Mouse (Mus musculus) intestine, embryonic 15.5 days (tissue): ENCODE measurements around the gene Mapk8ip2. TPM values are rescaled to one million over a fixed set of nuclear protein-coding genes. Genes with fewer than 3 reads are reported as not detected.

ENCODE experiments used
- ATAC-seq: fragments of 200-750 bp; cut with Nextera tagmentation; 2 replicates; pipeline ENCODE4 v1.8.0; 2017; ENCODE audit warnings: moderate TSS enrichment, moderate library complexity
- H3K27ac ChIP-seq: fragments of 300-500 bp; sonication (generic); 2 replicates; pipeline ENCODE4 v1.5.1; 2015; ENCODE audit warnings: mild to moderate bottlenecking, inconsistent platforms
- H3K27me3 ChIP-seq: fragments of 300-500 bp; sonication (generic); replicated peaks from 2 replicates; pipeline ENCODE4 v1.6.1; 2015; ENCODE audit warnings: inconsistent platforms
- H3K36me3 ChIP-seq: fragments of 300-500 bp; sonication (generic); 2 replicates; pipeline ENCODE4 v1.6.1; 2015; ENCODE audit warnings: inconsistent platforms
- H3K4me1 ChIP-seq: fragments of 300-500 bp; sonication (generic); replicated peaks from 2 replicates; pipeline ENCODE4 v1.6.1; 2015; ENCODE audit warnings: inconsistent platforms
- H3K4me2 ChIP-seq: fragments of 300-500 bp; sonication (generic); replicated peaks from 2 replicates; pipeline ENCODE4 v1.6.1; 2015; ENCODE audit warnings: mild to moderate bottlenecking, inconsistent platforms
- H3K4me3 ChIP-seq: fragments of 300-500 bp; sonication (generic); replicated peaks from 2 replicates; pipeline ENCODE4 v1.5.1; 2015; ENCODE audit warnings: inconsistent platforms
- H3K9ac ChIP-seq: fragments of 300-500 bp; sonication (generic); 2 replicates; pipeline ENCODE4 v1.6.1; 2015; ENCODE audit warnings: inconsistent platforms
- H3K9me3 ChIP-seq: fragments of 300-500 bp; sonication (generic); 2 replicates; pipeline ENCODE4 v1.6.1; 2016; ENCODE audit warnings: inconsistent platforms
- WGBS: fragments of 180-500 bp; shearing (Covaris S2); methylation state at CpG from one replicate; pipeline ENCODE4 v1.1.7; 2015; 5-methylcytosine and 5-hydroxymethylcytosine counted together
- polyA plus RNA-seq: library from polyadenylated mRNA; unstranded; fragments of >200 nt; fragmentation: Nextera tagmentation; extraction: Ambion mirVana; gene quantifications from 2 replicates; pipeline ENCODE4 v1.2.1, GENCODE M21; 2015

The Mapk8ip2 gene
- polyA plus RNA-seq = 4.1 and 4.5 TPM in 2 replicates

DNA sequence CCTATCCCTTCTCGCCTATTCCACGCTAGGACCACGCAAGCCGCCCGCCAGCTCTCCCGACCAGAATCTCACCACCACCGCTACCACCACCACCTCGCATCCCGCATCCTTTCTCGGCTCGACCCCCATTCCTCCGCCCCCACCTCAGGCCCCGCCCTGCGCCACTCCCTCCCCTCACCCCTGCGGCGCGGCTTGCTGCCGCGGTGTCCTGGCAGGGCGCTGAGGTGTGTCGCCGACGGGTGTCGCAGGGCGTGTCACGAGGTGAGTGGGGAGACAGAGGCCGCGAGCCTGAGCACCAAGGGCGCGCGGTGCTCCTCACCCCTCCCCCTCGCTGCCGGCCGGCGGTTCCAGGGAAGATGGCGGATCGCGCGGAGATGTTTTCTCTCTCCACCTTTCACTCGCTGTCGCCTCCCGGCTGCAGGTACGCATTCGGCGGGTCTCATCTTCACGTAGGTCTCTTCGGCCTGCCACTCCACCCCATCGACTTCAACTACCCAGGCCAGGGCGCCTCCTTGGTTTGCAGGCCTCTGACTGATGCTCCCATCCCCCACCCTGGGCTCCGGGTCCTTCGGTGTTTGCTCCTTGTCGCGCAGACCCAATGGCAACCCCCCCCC, at the start of gene Mapk8ip2:
TSS of gene Mapk8ip2 (plus strand) at position 49 of the 614 bp plus-strand sequence.
- Histone ChIP-seq H3K4me3 (peak within 1 kb of the TSS; percentile 43), H3K4me1 (peaks cover 8% of the 10 kb centered on the region), H3K36me3 (no peaks in the 10 kb centered on the region), H3K9ac (no peak within 1 kb of the TSS), H3K9me3 (no peaks in the 10 kb centered on the region), H3K27ac (no peak within 1 kb of the TSS; the same call in 1 of the 2 replicates), H3K27me3 (peaks cover 21% of the 10 kb centered on the region), H3K4me2 (peak within 1 kb of the TSS; percentile 78)
- under 1% methylated on average over 52 of the region's 53 CpGs for WGBS
- ATAC-seq = peak; percentile 73

DNA sequence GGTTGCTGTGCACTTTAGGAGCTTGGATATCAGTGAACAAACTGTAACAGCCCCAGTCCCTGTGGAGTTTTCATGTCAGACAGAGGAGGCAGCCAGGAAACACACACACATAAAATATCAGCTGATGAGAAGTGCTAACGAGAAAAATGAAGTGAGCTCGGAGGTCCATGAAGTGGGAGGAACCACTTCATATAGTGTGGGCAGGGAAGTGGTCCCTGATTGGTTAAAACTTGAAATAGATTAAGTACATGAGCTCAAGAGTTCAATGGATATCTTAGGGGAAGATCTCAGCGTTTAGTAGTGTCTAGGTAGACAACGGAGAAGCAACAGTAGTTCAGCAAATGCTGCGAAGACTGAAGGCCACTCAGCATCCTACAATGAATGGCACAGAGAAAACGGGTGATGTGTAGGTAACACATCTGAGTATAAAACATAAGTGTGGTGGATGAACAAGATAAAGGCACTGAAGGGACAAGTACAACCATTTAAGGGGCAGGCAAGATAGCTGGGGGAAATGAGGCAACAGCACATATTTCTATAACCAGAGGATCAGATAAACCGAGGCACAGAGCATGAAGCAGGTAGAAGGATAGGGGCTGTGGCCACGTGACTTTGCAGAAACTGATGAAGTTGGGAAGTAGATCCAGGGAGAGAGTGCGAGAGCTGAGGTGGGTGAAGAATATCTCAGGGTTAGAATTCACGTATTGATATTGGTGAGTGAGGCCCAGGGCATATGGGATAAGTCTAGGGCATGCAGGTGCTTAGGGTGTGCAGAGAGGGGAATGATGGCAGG, 48.7 kb upstream of the Mapk8ip2 start:
- no peaks in the 10 kb centered on the region for H3K36me3 ChIP-seq
- H3K27me3 ChIP-seq = no peaks in the 10 kb centered on the region
- no peak overlapping the region for H3K27ac ChIP-seq
- WGBS = 81% methylated on average over 10 of the region's 10 CpGs
- ATAC-seq = no peak
- no peak overlapping the region for H3K4me3 ChIP-seq
- no peak overlapping the region for H3K4me2 ChIP-seq
- H3K4me1 ChIP-seq = no peaks in the 10 kb centered on the region
- H3K9ac ChIP-seq = no peak overlapping the region
- no peaks in the 10 kb centered on the region for H3K9me3 ChIP-seq

DNA sequence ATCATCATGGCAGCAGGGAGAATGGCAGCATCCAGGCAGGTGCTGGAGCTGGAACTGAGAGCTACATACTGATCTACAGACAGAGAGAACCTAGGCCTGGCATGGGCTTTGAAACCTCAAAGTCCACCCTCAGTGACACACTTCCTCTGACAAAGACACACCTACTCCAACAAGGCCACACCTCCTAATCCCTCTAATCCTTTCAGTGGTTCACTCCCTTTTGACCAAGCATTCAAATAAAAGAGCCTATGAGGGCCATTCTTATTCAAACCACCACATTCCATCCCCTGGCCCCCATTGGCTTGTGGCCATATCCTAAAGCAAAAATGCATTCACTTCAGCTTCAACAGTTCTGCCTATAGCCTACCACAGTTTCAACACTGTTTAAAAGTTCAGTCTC, 47.0 kb upstream of the Mapk8ip2 start:
- no peak overlapping the region for H3K9ac ChIP-seq
- no peak for ATAC-seq

DNA sequence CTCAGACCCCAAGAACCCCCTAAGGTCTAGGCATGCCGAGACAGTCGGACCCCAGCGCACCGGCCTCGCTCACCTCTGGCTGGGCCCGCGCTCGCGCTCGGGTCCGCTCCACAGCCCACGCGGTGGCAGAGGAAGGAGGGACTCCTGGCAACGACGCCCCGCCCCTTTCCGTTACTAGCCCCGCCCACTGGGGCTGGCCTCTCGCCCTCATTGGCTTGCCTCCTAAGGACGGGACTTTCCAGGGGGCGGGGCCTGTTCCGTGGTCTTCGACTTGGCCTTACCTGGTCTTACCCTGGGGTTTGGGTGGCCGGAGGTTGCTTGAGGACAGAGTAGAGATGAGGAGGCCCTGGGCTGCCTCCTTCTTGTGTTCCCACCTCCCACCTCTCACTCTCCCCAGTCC, 43.6 kb upstream of the Mapk8ip2 start, which contains the start of gene Syce3:
TSS of gene Syce3 (minus strand) at position 386 of the 400 bp plus-strand sequence.
- Histone ChIP-seq H3K9ac (no peak within 1 kb of the TSS), H3K27ac (no peak within 1 kb of the TSS), H3K4me1 (no peaks in the 10 kb centered on the region), H3K27me3 (no peaks in the 10 kb centered on the region), H3K4me3 (no peak within 1 kb of the TSS), H3K36me3 (no peaks in the 10 kb centered on the region), H3K9me3 (no peaks in the 10 kb centered on the region), H3K4me2 (no peak within 1 kb of the TSS)
- ATAC-seq = no peak; the same call in 1 of the 2 replicates
- WGBS = 81% methylated on average over 24 of the region's 24 CpGs

More for the DNA sequence above, 47.0 kb upstream of the Mapk8ip2 start:
- Histone ChIP-seq H3K9me3 (no peaks in the 10 kb centered on the region), H3K36me3 (no peaks in the 10 kb centered on the region), H3K4me2 (no peak overlapping the region), H3K4me1 (no peaks in the 10 kb centered on the region), H3K27me3 (no peaks in the 10 kb centered on the region), H3K4me3 (no peak overlapping the region), H3K27ac (no peak overlapping the region)

- WGBS = 86% methylated on average over 8 of the region's 8 CpGs
- H3K9me3 ChIP-seq = no peaks in the 10 kb centered on the region
- no peak overlapping the region for H3K9ac ChIP-seq
- no peak overlapping the region for H3K27ac ChIP-seq
- H3K4me3 ChIP-seq = no peak overlapping the region
- H3K4me2 ChIP-seq = no peak overlapping the region
- ATAC-seq = no peak
- no peaks in the 10 kb centered on the region for H3K36me3 ChIP-seq
- H3K4me1 ChIP-seq = no peaks in the 10 kb centered on the region
- H3K27me3 ChIP-seq = no peaks in the 10 kb centered on the region
Measured at GRCm38 (mm10) chr15:89415282-89415681, 38.4 kb upstream of the Mapk8ip2 start.

- Histone ChIP-seq H3K27me3 (no peaks in the 10 kb centered on the region), H3K4me3 (no peak overlapping the region), H3K27ac (no peak overlapping the region), H3K9ac (no peak overlapping the region), H3K4me2 (no peak overlapping the region), H3K4me1 (no peaks in the 10 kb centered on the region), H3K9me3 (no peaks in the 10 kb centered on the region), H3K36me3 (peaks cover 7% of the 10 kb centered on the region; the same call in 1 of the 2 replicates)
- no peak for ATAC-seq
- WGBS = 93% methylated on average over 9 of the region's 9 CpGs
Measured at GRCm38 (mm10) chr15:89421938-89422337, 31.8 kb upstream of the Mapk8ip2 start.

DNA sequence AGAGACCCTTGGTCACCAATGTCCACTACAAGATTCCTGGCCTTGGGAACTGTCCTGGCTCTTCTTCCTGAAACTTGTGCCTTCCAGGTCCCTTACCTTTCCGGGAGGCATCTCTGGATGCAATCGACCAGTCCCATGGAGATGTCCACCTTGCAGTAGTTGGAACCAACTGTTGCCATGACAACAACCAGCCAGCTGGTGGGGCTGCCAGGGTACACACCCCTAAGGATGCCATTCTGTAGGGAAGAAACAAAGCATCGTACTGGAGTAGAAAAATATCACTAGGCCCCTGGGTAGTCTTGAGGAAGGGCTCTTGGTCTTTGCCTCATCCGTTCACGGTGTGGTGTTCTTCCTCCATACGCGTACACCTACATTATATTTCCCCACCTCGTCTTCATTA, 29.1 kb upstream of the Mapk8ip2 start:
- no peaks in the 10 kb centered on the region for H3K27me3 ChIP-seq
- no peak overlapping the region for H3K27ac ChIP-seq
- 86% methylated on average over 8 of the region's 8 CpGs for WGBS
- no peaks in the 10 kb centered on the region for H3K9me3 ChIP-seq
- 0 out of 2 replicates have a peak, but pooled peaks cover 4% of the 10 kb centered on the region for H3K4me1 ChIP-seq
- peaks cover 15% of the 10 kb centered on the region for H3K36me3 ChIP-seq
- no peak for ATAC-seq
- no peak overlapping the region for H3K4me2 ChIP-seq
- no peak overlapping the region for H3K9ac ChIP-seq
- H3K4me3 ChIP-seq = no peak overlapping the region

DNA sequence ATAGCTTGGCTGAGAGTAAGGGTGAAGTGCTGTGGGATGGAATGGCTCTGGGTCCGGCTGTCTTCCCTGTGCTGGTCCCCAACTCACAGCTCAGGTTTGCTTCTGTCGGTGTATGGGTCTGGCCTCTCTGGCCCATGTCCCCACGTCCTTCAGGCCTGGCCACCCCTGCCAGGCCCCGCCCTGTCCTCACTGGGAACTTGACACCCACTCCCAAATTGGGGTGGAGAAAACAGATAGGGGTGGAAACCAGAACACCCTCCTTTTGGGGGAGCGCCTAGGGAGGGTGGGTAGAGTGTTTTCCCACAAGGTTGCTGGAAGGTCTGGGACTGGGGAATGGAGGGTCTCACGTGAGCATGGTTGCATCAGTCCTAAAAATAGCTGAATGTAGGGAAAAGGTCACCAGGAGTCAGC, 28.0 kb upstream of the Mapk8ip2 start, which contains the start of gene Cpt1b:
TSS of gene Cpt1b (minus strand) at position 153 of the 411 bp plus-strand sequence.
- 35% methylated on average over 6 of the region's 6 CpGs for WGBS
- peaks cover 15% of the 10 kb centered on the region for H3K36me3 ChIP-seq
- no peaks in the 10 kb centered on the region for H3K27me3 ChIP-seq
- H3K9me3 ChIP-seq = no peaks in the 10 kb centered on the region
- H3K27ac ChIP-seq = no peak within 1 kb of the TSS
- H3K4me3 ChIP-seq = no peak within 1 kb of the TSS
- H3K4me1 ChIP-seq = 0 out of 2 replicates have a peak, but pooled peaks cover 4% of the 10 kb centered on the region
- H3K4me2 ChIP-seq = no peak within 1 kb of the TSS
- ATAC-seq = no peak
- H3K9ac ChIP-seq = no peak within 1 kb of the TSS

DNA sequence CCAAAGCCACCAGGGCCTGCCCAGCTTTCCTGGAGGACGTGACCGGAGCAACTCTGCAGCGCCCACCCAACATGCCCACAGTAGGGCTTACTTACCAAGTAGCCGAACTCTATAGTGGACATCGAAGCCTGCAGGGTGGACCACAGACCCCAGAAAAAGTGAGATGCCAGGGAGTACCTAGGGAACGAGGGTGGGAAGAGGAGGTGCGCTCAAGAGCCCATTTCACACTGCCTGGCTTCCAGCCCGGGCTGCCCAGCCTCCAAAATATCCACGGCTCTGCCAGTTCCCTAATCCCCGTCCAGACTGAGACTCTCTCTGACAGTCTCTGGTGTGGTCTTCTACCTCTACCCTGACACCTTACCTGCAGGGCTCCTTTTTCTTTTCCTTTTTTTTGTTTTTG, 27.0 kb upstream of the Mapk8ip2 start:
- 0 out of 2 replicates have a peak, but pooled peaks cover 4% of the 10 kb centered on the region for H3K4me1 ChIP-seq

GRCm38 (mm10) chr15:89428136-89428790, 25.4 kb upstream of the Mapk8ip2 start:
- Histone ChIP-seq H3K9me3 (no peaks in the 10 kb centered on the region), H3K27me3 (no peaks in the 10 kb centered on the region), H3K9ac (peak overlapping the region; percentile 83), H3K4me3 (peak overlapping the region; percentile 81), H3K4me1 (0 out of 2 replicates have a peak, but pooled peaks cover 4% of the 10 kb centered on the region), H3K27ac (no peak overlapping the region), H3K36me3 (peaks cover 15% of the 10 kb centered on the region), H3K4me2 (peak overlapping the region; percentile 88)
- WGBS = 84% methylated on average over 19 of the region's 19 CpGs
- no peak for ATAC-seq

More for the DNA sequence above, 27.0 kb upstream of the Mapk8ip2 start:
- ATAC-seq = no peak
- Histone ChIP-seq H3K9ac (no peak overlapping the region), H3K36me3 (peaks cover 15% of the 10 kb centered on the region), H3K4me2 (no peak overlapping the region), H3K9me3 (no peaks in the 10 kb centered on the region), H3K27me3 (no peaks in the 10 kb centered on the region), H3K27ac (no peak overlapping the region), H3K4me3 (no peak overlapping the region)
- 90% methylated on average over 10 of the region's 10 CpGs for WGBS

- Histone ChIP-seq H3K27ac (peak overlapping the region; percentile 99; the same call in 1 of the 2 replicates), H3K9ac (peak overlapping the region; percentile 83), H3K9me3 (no peaks in the 10 kb centered on the region), H3K36me3 (peaks cover 15% of the 10 kb centered on the region), H3K4me3 (peak overlapping the region; percentile 81), H3K4me1 (0 out of 2 replicates have a peak, but pooled peaks cover 4% of the 10 kb centered on the region), H3K4me2 (peak overlapping the region; percentile 88), H3K27me3 (no peaks in the 10 kb centered on the region)
- WGBS = 5% methylated on average over 22 of the region's 22 CpGs
- peak; percentile 44 for ATAC-seq
Measured at GRCm38 (mm10) chr15:89428821-89429351, 24.8 kb upstream of the Mapk8ip2 start.
